Mouse (Mus musculus): ENCODE results near the gene Prrc2a.

DNA sequence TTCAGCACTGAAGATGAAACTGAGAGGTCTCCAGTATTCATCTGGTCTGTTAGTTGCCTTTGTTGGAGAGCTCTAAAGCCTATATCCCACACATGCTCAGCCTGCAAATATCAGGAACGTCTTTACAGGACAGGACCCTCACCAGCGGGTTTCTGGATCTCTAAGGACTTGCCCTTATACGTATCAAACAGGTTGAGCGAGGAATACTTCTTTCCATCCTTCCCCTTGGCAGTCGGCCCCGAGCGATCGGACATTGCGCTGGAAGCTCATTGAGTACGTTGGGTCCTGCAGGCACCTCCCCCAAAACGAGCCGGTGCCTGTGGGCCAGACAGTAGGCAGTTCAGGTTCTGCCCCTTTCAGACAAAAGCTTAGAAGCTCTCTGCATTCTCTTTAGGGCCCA, 2.0 kb downstream of the Prrc2a start:
- TF ChIP-seq CTCF (IDR thresholded peaks at IDR 0.05; ENCODE audit: insufficient read depth, low read depth, low read length), result no peak
- TF ChIP-seq POLR2A (IDR thresholded peaks at IDR 0.05; ENCODE audit: insufficient read depth, low read depth, low read length), result no peak
